16 mouse cellular contexts compared by ENCODE assay signal in genomic region chr7:110914531-110914930, GRCm38 (mm10). TPM values are rescaled to one million over a fixed set of nuclear protein-coding genes. Genes with fewer than 3 reads are reported as not detected.
A peak's percentile ranks its signal among the peaks of the same experiment; 100 is the strongest.
DNase-seq lines count a peak whose midpoint lies in the region; ATAC-seq lines count a peak whose summit lies in the region.
"Had no signal": no experiment of that assay in that cellular context is flagged by ENCODE, and none has a peak within 500 bp of the region (broad histone marks: within the 10 kb centered on the region; RNA-seq: fewer than 3 reads in every experiment).

No protein-coding gene starts in this region.

- H3K9ac ChIP-seq in intestine, embryonic 16.5 days (ENCODE audit: low read depth, low read length) = no peak overlapping the region
- H3K9ac ChIP-seq: forebrain, embryonic 13.5 days; midbrain, embryonic 15.5 days; neural tube, embryonic 12.5 days had no signal

- WGBS in intestine, embryonic 16.5 days = 56% methylated on average over 3 of the region's 3 CpGs
- WGBS in embryonic facial prominence, embryonic 10.5 days = 81% methylated on average over 3 of the region's 3 CpGs

- no peak overlapping the region for H3K4me2 ChIP-seq in intestine, embryonic 16.5 days (ENCODE audit: low read depth, low read length)
- H3K4me2 ChIP-seq: forebrain, embryonic 13.5 days; midbrain, embryonic 15.5 days; neural tube, embryonic 12.5 days had no signal

- peak; percentile 79 for DNase-seq in heart, adult 11 months
- DNase-seq in heart, adult 9 months (ENCODE audit: low spot score in 2 of 2) = no peak
- DNase-seq in R1 (ENCODE audit: low read depth, low spot score) = peak; percentile 92
- peak; percentile 51 for DNase-seq in lung, postnatal 36 days
- DNase-seq in embryonic facial prominence, embryonic 10.5 days (ENCODE audit: low spot score) = no peak
- DNase-seq in adrenal gland, postnatal 14 days = no peak
- DNase-seq: cerebellum, adult 8-10 months; gastrocnemius, postnatal 36 days; heart, postnatal 36 days; kidney, postnatal 36 days; spleen, adult 18-20 months had no signal

- no peaks in the 10 kb centered on the region for H3K9me3 ChIP-seq in intestine, embryonic 16.5 days (ENCODE audit: control insufficient read depth, low read length)
- no peaks in the 10 kb centered on the region for H3K9me3 ChIP-seq in embryonic facial prominence, embryonic 10.5 days
- H3K9me3 ChIP-seq: forebrain, embryonic 13.5 days; midbrain, embryonic 15.5 days; neural tube, embryonic 12.5 days had no signal

- H3K27me3 ChIP-seq in intestine, embryonic 16.5 days (replicated peaks; ENCODE audit: control insufficient read depth, insufficient read depth, low read length) = no peaks in the 10 kb centered on the region
- no peaks in the 10 kb centered on the region for H3K27me3 ChIP-seq in embryonic facial prominence, embryonic 10.5 days (replicated peaks; ENCODE audit: low read depth, poor library complexity, severe bottlenecking)
- H3K27me3 ChIP-seq: forebrain, embryonic 13.5 days; midbrain, embryonic 15.5 days; neural tube, embryonic 12.5 days had no signal

- peak; percentile 87 for ATAC-seq in intestine, embryonic 16.5 days
- ATAC-seq in granulocyte monocyte progenitor cell, adult 5-6 weeks (replicated peaks; ENCODE audit: poor library complexity, severe bottlenecking) = no peak
- ATAC-seq: forebrain, embryonic 13.5 days; midbrain, embryonic 15.5 days had no signal

- no peak overlapping the region for H3K4me3 ChIP-seq in intestine, embryonic 16.5 days (ENCODE audit: low read length)
- H3K4me3 ChIP-seq in embryonic facial prominence, embryonic 10.5 days = no peak overlapping the region
- H3K4me3 ChIP-seq: forebrain, embryonic 13.5 days; midbrain, embryonic 15.5 days; neural tube, embryonic 12.5 days had no signal

- no peaks in the 10 kb centered on the region for H3K36me3 ChIP-seq in intestine, embryonic 16.5 days (ENCODE audit: control insufficient read depth, insufficient read depth, low read length)
- H3K36me3 ChIP-seq in embryonic facial prominence, embryonic 10.5 days (replicated peaks) = no peaks in the 10 kb centered on the region
- H3K36me3 ChIP-seq: midbrain, embryonic 15.5 days; neural tube, embryonic 12.5 days had no signal

- 0 out of 2 replicates have a peak overlapping the region, but pooled peaks have one; percentile 18 for H3K27ac ChIP-seq in intestine, embryonic 16.5 days (ENCODE audit: low read length)
- no peak overlapping the region for H3K27ac ChIP-seq in embryonic facial prominence, embryonic 10.5 days (replicated peaks)
- H3K27ac ChIP-seq: forebrain, embryonic 13.5 days; midbrain, embryonic 15.5 days; neural tube, embryonic 12.5 days had no signal

- peaks cover 7% of the 10 kb centered on the region for H3K4me1 ChIP-seq in intestine, embryonic 16.5 days (ENCODE audit: control insufficient read depth, insufficient read depth, low read length)
- 0 out of 2 replicates have a peak, but pooled peaks cover 2% of the 10 kb centered on the region for H3K4me1 ChIP-seq in embryonic facial prominence, embryonic 10.5 days
- H3K4me1 ChIP-seq: forebrain, embryonic 13.5 days; midbrain, embryonic 15.5 days; neural tube, embryonic 12.5 days had no signal

RNA-seq across cellular contexts. Expression of gene Lyve1, which starts 51.5 kb away (rescaled TPM):
- polyA plus RNA-seq in intestine, embryonic 16.5 days (2015; fragmentation: Nextera tagmentation; extraction: Ambion mirVana) = 13.8 and 15.1 TPM in 2 replicates
- total RNA-seq in granulocyte monocyte progenitor cell, adult 5-6 weeks (2014; fragmentation: Nextera tagmentation) = not detected in 2 replicates
- not detected in 2 replicates for total RNA-seq in granulocyte monocyte progenitor cell, adult 5-6 weeks (2017)
- 0.36 and 0.41 TPM in 2 replicates for polyA plus RNA-seq in embryonic facial prominence, embryonic 10.5 days (2016; fragmentation: Nextera tagmentation; extraction: Ambion mirVana)
- 13.2 and 18.8 TPM in 2 replicates for total RNA-seq in adrenal gland, postnatal 14 days (2021)

Comparison
In these comparisons a context has a peak if more than half of its experiments do, and no peak if none do; other contexts are left out.
1. DNase-seq: peak in heart, adult 11 months (single experiment), R1 (single experiment) and lung, postnatal 36 days (single experiment); none in heart, adult 9 months (0 of 2), embryonic facial prominence, embryonic 10.5 days (single experiment) and adrenal gland, postnatal 14 days (single experiment).
2. RNA of gene Lyve1, which starts 51.5 kb away (total RNA-seq): 13.2 to 18.8 TPM in adrenal gland, postnatal 14 days; not detected in granulocyte monocyte progenitor cell, adult 5-6 weeks; every median in the first group is over 10 times any median in the second.